22 mouse cellular contexts compared by ENCODE assay signal in the genomic region with DNA sequence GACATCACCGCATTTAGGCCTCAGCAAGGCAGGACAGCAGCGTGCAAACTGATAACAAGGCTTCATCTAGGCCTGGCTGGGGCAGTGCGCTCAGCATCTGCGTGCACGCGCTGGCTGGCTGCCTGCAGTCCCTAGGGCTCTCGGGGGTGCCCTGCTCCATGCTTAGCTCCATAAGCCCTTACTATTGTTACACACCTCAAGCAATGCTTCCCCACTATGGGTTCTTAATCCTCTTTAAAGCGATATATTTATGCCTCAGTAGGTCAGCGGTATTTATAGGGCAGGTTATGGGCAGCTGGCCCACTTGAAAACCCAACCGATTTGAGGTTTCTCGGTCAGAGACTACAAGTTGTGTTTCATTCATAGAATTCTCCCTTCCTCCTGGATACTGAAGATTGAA. TPM values are rescaled to one million over a fixed set of nuclear protein-coding genes. Genes with fewer than 3 reads are reported as not detected.
"Had no signal": no experiment of that assay in that cellular context is flagged by ENCODE, and none has a peak within 500 bp of the region (broad histone marks: within the 10 kb centered on the region; RNA-seq: fewer than 3 reads in every experiment).

No protein-coding gene starts in this region.

- H3K27me3 ChIP-seq: neural tube, embryonic 13.5 days had no signal

- H3K4me1 ChIP-seq: liver, embryonic 13.5 days; neural tube, embryonic 13.5 days had no signal

- DNase-seq: kidney, adult 18-20 months; kidney, postnatal 25 days; layer of hippocampus, postnatal 36 days; liver, embryonic 13.5 days; lung, adult 2 months; lung, postnatal 14 days; lung, postnatal 4 days; thymus, adult 2 months; thymus, postnatal 14 days; thymus, postnatal 4 days had no signal

- H3K9ac ChIP-seq: liver, embryonic 13.5 days; neural tube, embryonic 13.5 days had no signal

- H3K27ac ChIP-seq: kidney, postnatal 0 days; left cerebral cortex, adult 2 months; liver, embryonic 13.5 days; neural tube, embryonic 13.5 days; stomach, postnatal 0 days had no signal

- H3K9me3 ChIP-seq: liver, embryonic 13.5 days; neural tube, embryonic 13.5 days had no signal

- H3K4me3 ChIP-seq: left cerebral cortex, adult 2 months; liver, embryonic 13.5 days; neural tube, embryonic 13.5 days had no signal

- H3K4me2 ChIP-seq: liver, embryonic 13.5 days; neural tube, embryonic 13.5 days had no signal

- ATAC-seq: intestine, embryonic 16.5 days had no signal

RNA-seq across cellular contexts. Expression of gene Guca1b, which starts 3.3 kb away (rescaled TPM):
- total RNA-seq: liver, adult 2 months had no signal

RNA-seq across cellular contexts. Expression of gene Guca1a, which starts 18.5 kb away (rescaled TPM):
- total RNA-seq: layer of hippocampus, postnatal 36 days; left cerebral cortex, adult 2 months; left cerebral cortex, postnatal 10 days; neutrophil, adult 5-6 weeks had no signal

RNA-seq across cellular contexts. Expression of gene 1700001C19Rik, which starts 55.3 kb away (rescaled TPM):
- total RNA-seq: layer of hippocampus, postnatal 36 days; left cerebral cortex, adult 2 months; left cerebral cortex, postnatal 10 days; left cerebral cortex, postnatal 36 days; neutrophil, adult 5-6 weeks had no signal
- polyA plus RNA-seq: lung, embryonic 16.5 days; small intestine, adult 2 months; spleen, adult 2 months had no signal
